Mouse (Mus musculus) naive thymus-derived CD4-positive, alpha-beta T cell, adult 2 months (primary cell): ENCODE results near the gene Ndufa4l2.

Experiments used
- DNase-seq: peaks from one replicate; pipeline ENCODE4 v3.0.0-alpha.2; 2011; ENCODE audit warnings: low read depth

The Ndufa4l2 gene

DNA sequence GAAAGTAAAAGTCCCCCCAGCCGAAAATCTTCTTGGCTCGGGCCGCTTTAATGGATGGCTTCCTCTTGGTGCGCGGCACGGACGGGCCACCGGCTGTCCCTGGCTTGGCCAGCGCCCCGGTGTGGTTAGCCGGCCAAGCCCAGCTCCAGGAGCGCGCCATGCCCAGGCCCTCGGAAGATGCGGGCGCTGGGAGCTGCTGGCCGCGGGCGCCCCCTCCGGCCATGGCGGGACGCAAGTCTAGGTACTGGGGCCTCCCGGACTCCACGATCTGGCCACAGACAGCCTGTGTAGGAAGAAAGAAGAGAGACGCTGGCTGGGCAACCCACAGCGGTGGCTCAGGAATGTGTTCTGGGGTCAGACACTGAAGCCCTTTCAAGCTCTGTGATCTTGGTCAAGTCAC is 11.9 kb downstream of the Ndufa4l2 start:
- DNase-seq, result peak; percentile 37

DNA sequence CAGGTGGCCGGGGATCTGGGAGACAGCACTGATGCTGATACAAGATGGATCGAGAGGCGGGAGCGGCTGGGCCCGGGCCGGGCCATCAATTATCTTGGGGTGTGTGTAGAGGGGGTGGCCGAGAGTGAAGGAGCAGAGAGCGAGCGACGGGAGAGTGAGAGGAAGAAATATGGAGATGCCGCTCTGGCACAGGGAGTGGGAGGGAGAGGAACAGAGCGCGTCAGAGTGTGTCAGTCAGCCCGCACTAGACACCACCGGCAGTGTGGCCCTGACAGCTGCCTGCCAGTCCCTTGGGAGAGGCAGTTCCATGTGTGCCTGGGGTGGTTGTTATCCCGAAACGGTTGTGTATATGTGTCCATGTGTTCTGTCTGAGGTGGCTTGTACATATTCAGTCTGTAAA is 12.7 kb downstream of the Ndufa4l2 start:
- DNase-seq, result no peak

DNA sequence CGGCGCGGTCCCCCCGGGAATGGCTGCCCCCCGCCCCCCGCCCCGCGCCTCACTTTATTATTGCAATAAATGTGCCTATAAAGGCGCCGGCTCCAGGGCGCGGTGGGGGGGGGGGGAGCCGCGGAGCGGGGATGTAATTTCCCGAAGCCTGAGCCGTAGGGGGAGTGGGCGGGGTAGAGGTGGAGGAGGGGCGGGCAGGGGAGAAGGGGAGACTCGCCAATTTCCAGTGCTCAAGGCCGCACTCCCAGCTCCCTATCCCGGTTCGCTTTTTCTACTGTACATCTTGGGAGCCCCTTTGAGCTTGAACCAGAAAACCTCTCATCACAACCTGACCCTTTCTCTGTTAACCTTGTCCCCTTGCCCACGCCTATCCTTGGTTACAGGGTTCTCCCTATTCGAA is 16.2 kb downstream of the Ndufa4l2 start:
- DNase-seq, result no peak

DNA sequence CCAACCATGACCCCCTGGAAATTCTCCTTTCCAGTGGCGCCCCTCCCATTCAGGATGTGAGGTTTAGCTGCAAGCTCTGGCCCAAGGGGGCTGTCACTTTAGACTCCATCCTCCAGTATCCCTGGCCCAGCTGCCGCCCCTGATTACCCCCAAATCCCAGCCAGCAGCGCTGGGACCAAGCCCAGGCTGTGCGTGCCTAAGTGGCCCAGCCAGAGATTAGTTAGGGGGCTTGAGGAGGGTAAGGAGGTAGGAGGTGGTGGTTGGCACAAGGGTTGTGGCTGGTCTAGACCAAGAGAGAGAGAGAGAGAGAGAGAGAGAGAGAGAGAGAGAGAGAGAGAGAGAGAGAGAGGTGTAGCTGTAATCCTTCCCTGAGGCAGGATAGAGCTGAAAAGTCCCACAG is 16.8 kb downstream of the Ndufa4l2 start:
- no peak for DNase-seq

DNA sequence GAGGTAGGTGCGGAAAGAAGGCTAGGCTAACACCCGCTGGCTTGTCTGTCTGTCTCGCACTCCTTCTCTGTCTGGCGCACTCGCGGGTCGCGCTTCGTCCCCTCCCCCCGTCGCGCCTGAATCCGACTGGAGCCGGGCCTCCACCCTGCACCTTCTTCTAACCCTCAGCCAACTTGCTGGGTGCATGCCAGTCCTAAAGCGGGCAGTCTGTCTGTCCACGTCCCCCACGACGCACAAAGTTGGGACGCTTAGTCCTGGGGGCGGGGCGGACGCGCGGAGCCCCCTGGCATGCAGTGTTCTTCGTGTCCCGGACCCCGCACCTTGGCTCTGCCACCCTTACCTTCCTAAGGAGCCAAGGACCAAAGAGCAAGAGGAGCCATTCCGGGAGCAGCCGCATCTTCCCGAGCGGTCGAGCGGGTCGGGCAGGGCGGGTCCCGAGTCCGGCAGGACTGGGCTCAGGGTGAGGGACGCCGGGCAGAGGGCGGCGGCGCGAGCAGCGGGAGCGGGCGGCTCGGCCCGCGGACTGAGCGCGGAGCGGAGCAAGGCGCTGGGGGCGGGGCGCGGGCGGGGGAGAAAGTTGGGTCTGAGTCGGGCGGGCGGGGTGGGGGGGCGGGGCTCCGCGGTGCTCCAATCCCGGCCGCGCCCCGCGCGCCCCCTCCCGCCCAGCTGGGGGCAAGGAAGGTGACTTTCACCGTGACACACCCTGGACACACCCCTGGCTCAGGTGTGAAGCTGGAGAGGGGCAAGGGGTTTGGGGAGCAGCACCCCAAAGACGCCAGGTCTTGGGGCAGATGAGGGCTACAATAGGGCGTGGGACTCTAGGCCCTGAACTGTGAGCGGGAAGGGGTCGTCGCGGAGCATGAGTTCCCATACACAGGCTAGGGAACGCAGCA is 19.5 kb downstream of the Ndufa4l2 start, which contains the start of gene Nxph4:
Gene Nxph4, minus strand, starts transcription at position 524 of the 893 bp plus-strand sequence.
- peak; percentile 39 for DNase-seq

DNA sequence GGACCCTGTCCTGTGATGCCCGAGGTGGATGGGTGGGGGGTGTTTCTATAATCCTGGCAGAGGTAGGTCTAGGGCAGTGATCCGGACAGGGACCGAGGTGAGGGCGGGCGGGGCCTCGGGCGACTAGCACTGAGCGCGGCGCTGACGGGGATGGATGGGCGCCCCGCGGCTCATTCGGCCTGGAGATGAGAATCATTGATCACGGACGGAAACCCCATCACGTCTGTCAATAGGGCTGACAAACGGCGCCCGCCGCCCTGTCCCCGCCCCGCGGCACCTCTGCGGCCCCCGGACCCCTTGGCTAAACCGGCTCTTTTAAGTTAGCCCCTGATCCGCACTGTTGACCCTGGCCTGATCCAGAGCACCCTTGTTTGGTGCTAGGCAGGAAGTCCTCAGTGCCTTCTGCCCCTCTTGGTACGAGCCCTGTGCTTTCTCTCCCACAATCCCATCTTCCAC is 20.2 kb downstream of the Ndufa4l2 start:
- no peak for DNase-seq

DNA sequence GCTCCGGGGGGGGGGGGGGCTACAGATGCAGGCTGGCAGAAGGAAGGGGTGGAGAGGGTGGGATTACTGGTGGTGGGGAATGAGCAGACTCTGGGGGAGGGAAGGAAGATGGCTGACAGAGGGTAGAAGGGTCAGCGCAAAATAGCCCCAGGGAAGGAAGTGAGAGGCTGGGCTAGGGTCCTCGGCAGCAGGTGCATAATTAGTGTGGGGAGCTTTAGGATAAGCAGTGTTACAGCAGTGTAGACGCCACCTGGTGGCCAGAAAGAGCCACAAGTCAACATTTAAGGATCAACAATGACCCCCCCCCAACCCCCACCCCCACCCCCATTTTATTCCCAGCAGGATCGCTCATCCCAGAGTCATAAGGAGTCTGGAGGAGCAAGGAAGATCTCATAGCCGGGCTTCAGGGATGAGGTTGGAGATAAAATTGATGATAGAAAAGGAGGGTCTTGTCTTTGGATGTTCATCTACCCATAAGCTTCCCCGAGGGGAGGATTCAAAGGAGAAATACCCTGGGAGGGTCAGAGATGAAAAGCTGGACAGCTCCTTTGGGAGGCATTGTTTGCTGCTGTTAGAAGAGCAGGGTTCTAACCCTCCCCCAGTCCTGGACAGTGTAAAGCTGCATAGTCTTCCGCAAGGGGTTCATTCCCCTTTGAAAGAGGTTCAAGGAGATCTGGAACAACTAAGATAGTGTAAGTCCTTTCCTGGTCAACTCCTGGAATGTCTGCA is 22.0 kb downstream of the Ndufa4l2 start:
- DNase-seq, result peak; percentile 80

DNA sequence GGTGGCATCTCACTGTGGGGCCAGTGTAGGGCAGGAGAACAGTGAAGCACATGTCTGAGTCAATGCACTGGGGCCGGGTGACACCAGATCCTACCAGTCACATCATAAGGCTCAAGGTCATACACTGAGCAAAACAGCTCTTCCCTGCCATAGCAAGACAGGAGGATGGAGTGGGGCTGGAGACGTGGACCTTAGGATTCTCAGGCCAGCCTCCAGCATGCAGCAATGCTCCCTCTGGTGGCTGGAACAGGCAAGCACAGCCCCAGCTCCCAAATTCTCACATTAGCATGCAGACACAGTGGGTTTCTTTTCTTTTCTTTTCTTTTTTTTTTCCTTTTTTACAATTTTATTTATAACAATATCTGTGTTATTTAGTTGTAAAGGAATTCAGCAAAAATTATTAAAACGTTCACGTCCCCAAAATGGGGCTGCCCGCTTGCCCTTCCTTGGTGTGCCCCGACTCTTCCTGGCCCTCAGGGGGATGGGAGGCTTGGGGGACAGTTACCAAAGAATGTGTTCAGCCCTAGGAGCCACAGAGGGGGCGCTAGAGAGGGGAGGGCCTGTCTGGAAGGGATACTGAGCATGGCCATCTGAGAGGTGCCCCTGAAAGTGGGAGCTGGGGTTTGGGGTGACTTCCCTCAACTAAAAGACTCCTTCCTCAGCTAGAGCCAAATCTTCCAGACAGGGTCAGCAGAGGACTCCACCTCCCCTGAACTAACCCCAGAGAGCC is 23.3 kb downstream of the Ndufa4l2 start:
- peak; percentile 79 for DNase-seq

DNA sequence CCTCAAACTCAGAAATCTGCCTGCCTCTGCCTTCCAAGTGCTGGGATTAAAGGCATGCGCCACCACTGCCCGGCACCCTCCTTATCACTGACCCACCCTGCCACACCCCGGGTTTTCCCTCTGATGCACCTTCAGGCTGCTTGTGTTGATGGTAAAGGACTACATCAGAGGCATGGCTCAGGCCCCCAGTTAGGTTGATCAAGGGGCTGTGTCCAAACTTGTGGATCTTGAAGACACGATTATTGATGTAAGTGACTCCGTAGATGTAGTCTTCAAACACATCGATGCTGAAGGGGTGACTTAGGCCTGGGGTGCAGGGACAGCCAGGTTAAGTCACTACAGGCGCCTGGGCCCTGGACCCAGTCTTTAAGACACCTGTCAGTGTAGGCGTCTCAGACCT is 26.7 kb downstream of the Ndufa4l2 start:
- DNase-seq, result no peak

DNA sequence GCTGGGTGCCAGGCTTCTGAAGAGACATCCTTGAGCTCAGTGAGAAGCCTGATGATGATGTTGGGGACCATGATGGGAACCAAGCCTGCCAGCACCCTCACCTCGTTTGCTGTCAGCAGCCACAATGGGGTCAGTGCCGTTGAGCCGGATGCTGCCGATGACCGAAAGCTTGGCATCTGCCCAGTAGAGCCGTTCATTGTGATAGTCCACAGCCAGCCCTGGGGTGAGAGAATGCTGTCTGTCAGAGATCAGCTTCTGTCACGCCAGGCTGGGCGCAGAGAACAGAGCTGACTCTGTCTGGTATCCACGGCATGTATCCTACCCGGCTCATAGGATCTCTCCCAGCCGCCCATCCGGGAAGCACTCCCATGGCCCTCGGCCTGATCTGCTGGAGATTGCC is 27.3 kb downstream of the Ndufa4l2 start:
- DNase-seq, result no peak

DNA sequence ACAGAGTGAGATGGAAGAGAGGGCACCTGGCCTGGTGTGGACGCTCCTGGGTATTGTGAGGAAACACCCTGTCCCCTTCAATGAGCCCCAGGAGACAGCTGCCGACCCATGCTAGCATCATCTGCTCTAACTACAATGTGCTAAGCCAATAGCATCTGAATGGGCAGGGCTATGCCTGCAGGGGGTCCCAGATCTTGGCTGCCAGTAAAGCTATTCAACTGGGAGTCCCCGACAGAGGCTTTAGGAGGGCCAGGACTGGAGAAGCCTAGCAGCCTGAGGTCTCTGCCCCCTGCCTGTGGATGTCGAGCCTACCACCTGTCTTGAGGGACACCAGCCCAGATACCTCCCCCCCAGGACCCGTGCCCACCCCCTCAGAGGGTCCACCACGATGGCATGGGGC is 28.0 kb downstream of the Ndufa4l2 start:
- no peak for DNase-seq

DNA sequence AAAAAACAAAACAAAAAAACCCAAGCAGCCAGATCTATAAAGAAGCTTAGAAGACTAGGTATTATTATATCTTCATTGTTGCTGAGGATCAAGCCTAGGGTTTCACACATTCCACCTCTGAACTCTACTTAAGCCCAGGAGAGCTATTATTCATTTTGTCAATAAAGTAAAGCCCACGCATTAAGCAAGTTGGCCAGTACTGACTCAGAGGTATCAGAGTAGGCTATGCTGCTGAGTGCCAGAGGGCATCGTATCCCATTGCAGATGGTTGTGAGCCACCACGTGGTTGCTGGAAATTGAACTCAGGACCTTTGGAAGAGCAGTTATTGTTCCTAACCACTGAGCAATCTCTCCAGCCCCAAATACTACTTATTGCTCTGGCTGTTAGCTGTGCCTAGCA is 29.1 kb downstream of the Ndufa4l2 start:
- DNase-seq, result no peak

DNA sequence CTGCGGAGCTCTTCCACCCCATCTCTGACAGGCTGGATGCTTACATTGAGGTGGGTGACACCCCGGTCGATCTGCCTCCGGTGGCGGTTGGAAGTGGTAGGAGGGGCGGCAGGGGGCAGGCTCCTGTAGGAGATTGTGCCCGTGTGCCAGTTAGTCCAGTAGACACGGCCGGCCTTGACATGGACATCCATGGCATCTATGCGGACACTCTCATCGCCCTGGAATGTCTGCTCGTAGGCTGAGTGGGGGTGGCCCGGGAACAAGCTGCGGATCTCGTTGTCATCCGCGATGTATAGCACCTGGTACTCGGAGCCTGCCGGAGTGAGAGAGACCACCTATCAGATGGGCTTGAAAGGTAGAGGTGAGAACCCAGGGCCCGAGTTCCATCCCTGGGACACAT is 29.6 kb downstream of the Ndufa4l2 start:
- no peak for DNase-seq

DNA sequence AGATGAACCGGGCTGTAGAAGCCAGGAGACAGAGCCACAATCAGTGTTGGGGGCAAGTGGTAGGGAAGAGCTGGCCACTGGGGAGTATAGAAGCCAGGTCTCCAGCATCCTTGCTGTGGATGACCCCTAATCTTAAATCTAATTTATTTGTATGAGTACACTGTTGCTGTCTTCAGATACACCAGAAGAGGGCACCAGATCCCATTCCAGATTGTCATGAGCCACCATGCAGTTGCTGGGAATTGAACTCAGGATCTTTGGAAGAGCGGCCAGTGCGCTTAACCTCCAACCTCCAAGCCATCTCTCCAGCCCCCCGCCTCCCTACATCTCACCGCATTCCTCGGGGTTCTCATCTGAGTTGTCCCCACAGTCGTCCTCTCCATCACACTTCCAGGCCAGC is 31.7 kb downstream of the Ndufa4l2 start:
- no peak for DNase-seq

DNA sequence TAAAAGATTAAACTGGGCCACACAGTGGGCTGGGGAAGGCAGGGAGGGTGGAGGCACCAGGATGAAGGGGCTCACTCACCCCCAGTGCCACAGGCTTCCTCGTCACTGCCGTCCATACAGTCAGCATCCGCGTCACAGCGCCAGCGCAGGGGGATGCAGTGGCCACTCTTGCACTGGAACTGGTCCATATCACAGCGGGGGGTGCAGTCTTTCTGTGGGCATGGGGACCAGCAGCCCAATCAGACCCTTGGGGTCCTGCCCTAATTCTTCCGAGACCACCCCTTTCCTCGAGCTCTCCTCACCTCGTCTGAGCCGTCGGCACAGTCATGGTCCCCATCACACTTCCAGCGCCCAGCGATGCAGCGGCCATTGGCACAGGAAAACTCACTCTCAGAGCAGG is 33.5 kb downstream of the Ndufa4l2 start:
- no peak for DNase-seq

DNA sequence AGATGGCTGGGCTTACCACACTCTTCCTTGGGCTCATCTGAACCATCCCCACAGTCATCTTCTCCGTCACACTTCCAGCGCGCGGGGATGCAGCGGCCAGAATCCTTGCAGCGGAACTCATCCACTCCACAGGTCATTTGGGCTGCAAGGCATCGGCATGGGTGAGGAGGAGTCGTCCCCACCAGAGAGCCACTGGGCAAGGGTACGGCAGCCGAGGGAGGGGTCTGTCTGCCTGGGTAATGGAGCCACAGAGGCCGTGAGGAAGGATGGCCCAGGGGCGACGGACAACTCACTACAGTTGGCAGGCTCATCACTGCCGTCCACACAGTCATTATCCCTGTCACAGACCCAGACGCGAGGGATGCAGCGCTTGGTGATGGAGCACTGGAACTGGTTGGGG is 35.1 kb downstream of the Ndufa4l2 start:
- DNase-seq, result no peak

DNA sequence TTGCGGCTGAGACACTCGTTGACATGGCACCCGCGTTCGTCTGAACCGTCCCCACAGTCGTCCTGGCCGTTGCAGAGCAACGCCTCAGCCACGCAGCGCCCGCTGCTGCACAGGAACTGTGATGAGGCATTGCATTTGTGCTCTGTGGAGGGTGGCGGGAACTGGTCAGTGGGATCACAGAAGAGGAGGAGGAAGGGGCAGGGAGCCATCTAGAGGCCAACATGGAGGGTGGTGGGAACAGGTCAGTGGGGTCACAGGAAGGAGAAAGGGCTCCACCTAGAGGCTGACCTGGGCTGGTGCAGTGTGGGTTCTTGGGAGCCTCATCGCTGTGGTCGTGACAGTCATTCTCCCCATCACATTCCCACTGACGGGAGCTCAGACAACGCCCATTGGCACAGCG is 40.9 kb downstream of the Ndufa4l2 start:
- peak; percentile 25 for DNase-seq

DNA sequence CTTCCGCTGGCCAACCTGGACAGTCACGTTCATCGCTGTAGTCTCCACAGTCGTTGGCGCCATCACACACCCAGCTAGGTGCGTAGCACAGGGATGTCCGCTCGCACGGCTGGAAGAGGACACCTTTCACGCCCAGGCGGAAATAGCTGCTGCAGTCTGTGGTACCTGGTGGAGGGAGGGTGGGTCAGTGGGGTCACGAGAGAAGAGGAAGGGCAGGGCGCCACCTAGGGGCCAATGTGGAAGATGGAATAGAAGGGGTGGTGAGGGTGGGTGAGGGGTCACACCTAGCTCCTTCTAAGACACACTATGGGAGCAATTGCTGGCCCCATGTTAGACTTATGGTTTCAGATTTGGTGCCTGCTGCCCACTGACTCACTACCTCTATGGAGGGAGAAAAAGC is 42.6 kb downstream of the Ndufa4l2 start:
- peak; percentile 32 for DNase-seq

DNA sequence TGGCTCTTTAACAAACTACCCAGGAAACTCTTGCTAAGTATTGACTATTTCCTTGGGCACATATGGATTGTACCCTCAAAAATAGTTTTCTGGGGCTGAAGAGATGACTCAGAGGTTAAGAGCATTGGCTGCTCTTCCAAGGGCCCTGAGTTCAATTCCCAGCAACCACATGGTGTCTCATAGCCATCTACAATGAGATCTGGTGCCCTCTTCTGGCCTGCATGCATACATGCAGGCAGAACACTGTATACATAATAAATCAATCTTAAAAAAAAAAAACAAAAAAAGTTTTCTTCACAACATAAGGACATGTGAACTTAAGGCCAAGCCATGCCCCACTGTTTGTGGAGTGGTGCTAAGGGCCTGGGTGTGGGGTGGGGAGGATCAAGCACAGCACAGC is 46.4 kb downstream of the Ndufa4l2 start:
- no peak for DNase-seq

DNA sequence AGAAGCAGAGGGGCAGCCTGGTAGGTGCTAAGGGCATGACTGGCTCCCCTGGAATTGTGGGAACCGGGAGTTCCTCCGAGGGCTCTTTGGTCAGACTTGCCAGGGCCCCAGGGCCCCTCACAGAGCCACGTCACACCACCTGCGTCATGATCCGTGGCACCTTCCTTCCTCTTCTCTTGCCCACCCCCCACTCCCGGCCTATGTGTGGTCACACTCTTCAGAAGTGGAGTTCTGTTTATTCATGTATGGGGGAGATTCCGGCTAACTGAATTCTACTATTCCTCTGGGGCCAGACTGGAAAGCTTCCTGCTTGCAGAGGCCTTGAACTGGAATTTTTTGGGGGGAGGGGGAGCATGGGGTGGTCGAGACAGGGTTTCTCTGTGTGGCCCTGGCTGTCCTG is 49.1 kb downstream of the Ndufa4l2 start:
- no peak for DNase-seq

DNA sequence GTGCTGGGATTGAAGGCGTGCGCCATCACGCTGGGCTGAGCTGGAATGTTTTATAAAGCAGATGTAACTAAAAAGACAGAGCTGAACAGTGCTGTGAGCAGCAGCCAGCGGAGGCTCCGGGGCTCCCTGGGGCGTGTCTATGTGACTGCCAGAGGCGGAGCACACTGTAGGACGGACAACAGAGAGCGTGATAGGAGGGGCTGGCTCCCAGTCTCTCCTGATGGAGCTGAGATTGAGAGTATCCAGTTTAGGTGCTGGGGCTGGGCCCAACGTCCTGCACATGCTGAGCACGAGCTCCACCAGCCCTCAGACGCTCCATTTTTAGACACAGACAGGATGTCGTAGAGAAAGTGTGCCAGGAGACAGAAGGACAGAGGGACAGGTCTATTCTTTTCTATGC is 49.5 kb downstream of the Ndufa4l2 start:
- no peak for DNase-seq
